Mouse (Mus musculus) myocyte (in vitro differentiated cells): ENCODE data around the gene Mettl5. TPM values are rescaled to one million over a fixed set of nuclear protein-coding genes. Genes with fewer than 3 reads are reported as not detected.

Experiments
- H3K27me3 ChIP-seq: one replicate; pipeline ENCODE4 v1.6.1; 2011; ENCODE audit not compliant: control insufficient read depth, insufficient read depth, insufficient read length
- H3K36me3 ChIP-seq: one replicate; pipeline ENCODE4 v1.6.1; 2011; ENCODE audit not compliant: control insufficient read depth, insufficient read depth
- H3K4me2 ChIP-seq: one replicate; pipeline ENCODE4 v1.6.1; 2011; ENCODE audit warnings: low read depth, control low read depth
- H3K4me3 ChIP-seq: one replicate; pipeline ENCODE4 v1.5.1; 2011; ENCODE audit warnings: mild to moderate bottlenecking, control low read depth, moderate library complexity
- H3K79me2 ChIP-seq: one replicate; pipeline ENCODE4 v1.6.1; 2011; ENCODE audit not compliant: control insufficient read depth, insufficient read depth
- H3ac ChIP-seq: one replicate; pipeline ENCODE4 v1.6.1; 2011; ENCODE audit not compliant: control insufficient read depth, insufficient read length
- CEBPB ChIP-seq: IDR thresholded peaks from 2 replicates; pipeline ENCODE4 v1.6.1; 2011; ENCODE audit warnings: mild to moderate bottlenecking, moderate library complexity; ENCODE audit not compliant: poor library complexity, insufficient read depth, severe bottlenecking
- E2F4 ChIP-seq: IDR thresholded peaks from one replicate; pipeline ENCODE4 v1.6.1; 2011; ENCODE audit warnings: mild to moderate bottlenecking, control low read depth, moderate library complexity; ENCODE audit not compliant: insufficient read depth
- MAX ChIP-seq: IDR thresholded peaks from one replicate; pipeline ENCODE4 v1.6.1; 2011; ENCODE audit warnings: low read depth, mild to moderate bottlenecking, control low read depth
- MYOD1 ChIP-seq, 3 experiments: IDR thresholded peaks; one replicate each; pipeline ENCODE4 v1.6.1; 2011; ENCODE audit warnings: control low read depth in 2 of 3, low read depth in 2 of 3, mild to moderate bottlenecking in 2 of 3, moderate library complexity in 1 of 3; ENCODE audit not compliant: insufficient read length in 2 of 3, control insufficient read depth in 1 of 3
- MYOG ChIP-seq, 3 experiments: IDR thresholded peaks; one replicate each; pipeline ENCODE4 v1.6.1; 2011; ENCODE audit warnings: control low read depth in 2 of 3, low read depth in 2 of 3, mild to moderate bottlenecking in 2 of 3; ENCODE audit not compliant: insufficient read length in 2 of 3, control insufficient read depth in 1 of 3, insufficient read depth in 1 of 3
- POLR2A ChIP-seq: IDR thresholded peaks from one replicate; pipeline ENCODE4 v1.6.1; 2011; ENCODE audit warnings: low read depth, mild to moderate bottlenecking, control low read depth, moderate library complexity; ENCODE audit not compliant: insufficient read length
- POLR2AphosphoS2 ChIP-seq: IDR thresholded peaks from one replicate; pipeline ENCODE4 v1.6.1; 2011; ENCODE audit warnings: low read depth, control low read depth; ENCODE audit not compliant: insufficient read length
- REST ChIP-seq: IDR thresholded peaks from one replicate; pipeline ENCODE4 v1.6.1; 2011; ENCODE audit warnings: mild to moderate bottlenecking, control low read depth, moderate library complexity; ENCODE audit not compliant: insufficient read depth, insufficient read length
- SRF ChIP-seq: IDR thresholded peaks from one replicate; pipeline ENCODE4 v1.6.1; 2011; ENCODE audit warnings: low read depth; ENCODE audit not compliant: control insufficient read depth, insufficient read length
- TCF12 ChIP-seq: IDR thresholded peaks from one replicate; pipeline ENCODE4 v1.6.1; 2011; ENCODE audit warnings: mild to moderate bottlenecking, control low read depth; ENCODE audit not compliant: poor library complexity, insufficient read depth, severe bottlenecking
- TCF3 ChIP-seq: IDR thresholded peaks from one replicate; pipeline ENCODE4 v1.6.1; 2011; ENCODE audit warnings: low read depth, control low read depth; ENCODE audit not compliant: insufficient read length
- USF1 ChIP-seq: IDR thresholded peaks from one replicate; pipeline ENCODE4 v1.6.1; 2011; ENCODE audit warnings: low read depth, mild to moderate bottlenecking, control low read depth, moderate library complexity
- polyA plus RNA-seq: library from polyadenylated mRNA; unstranded; fragments of >200 nt; fragmentation: generic; extraction: Trizol; gene quantifications from one replicate; pipeline ENCODE4 v1.2.1, GENCODE M21; 2012; ENCODE audit warnings: missing spikeins

Gene Mettl5
- polyA plus RNA-seq, 1 experiment: 14.3 TPM

DNA sequence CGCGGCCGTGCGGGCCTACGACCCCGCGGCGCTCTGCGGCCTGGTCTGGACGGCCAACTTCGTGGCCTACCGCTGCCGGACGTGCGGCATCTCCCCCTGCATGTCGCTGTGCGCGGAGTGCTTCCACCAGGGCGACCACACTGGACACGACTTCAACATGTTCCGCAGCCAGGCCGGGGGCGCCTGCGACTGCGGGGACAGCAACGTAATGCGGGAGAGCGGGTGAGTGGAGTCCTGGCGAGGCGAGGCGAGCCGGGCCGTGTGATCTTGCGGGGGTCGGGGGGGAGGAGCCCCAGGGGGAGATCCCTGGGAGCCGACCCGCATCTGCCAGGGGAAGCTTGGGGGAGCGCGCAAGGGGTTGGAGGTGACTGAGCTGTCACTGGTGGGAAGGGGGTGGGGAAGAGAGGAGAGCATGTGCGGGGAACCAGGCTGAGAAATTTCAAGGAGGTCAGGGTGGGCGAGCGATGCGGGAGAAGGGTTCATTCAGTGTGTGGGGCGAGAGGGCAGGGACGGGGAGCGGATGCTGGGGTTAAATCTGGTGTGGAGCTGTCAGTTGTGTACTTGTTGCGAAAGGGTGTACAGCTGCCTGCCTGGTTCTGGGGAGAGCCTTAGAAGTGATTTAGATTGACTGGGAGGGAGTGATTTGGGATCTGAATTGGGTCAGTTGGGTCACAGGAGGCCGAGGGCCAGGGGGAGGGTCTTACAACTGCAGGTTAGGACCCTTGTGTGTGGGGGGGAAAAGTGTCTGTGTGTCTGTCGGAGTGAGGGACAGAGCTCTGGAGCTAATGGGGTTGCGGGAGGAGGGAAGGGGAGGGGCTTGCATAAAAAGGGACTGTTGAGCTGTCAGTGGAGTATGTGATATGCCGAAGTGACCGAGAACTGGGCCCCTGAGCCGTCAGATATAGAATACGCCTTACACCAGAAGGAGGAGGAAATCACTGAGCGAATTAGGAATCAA, 12.5 kb upstream of the Mettl5 start:
- Histone ChIP-seq H3K4me3 (peak overlapping the region; percentile 81), H3K27me3 (no peaks in the 10 kb centered on the region), H3K79me2 (peaks cover 55% of the 10 kb centered on the region), H3ac (peak overlapping the region; percentile 56), H3K36me3 (no peaks in the 10 kb centered on the region), H3K4me2 (peak overlapping the region; percentile 96)
- TF ChIP-seq USF1 (no peak), POLR2A (peak; percentile 32), MYOG (IDR thresholded peaks at IDR 0.05; ENCODE audit: control insufficient read depth in 1 of 3, insufficient read depth in 1 of 3, insufficient read length in 2 of 3, low read depth in 2 of 3) (peak in 1 of 3 experiments; percentile 21), CEBPB (peak; percentile 55; the same call in 1 of the 2 replicates)

DNA sequence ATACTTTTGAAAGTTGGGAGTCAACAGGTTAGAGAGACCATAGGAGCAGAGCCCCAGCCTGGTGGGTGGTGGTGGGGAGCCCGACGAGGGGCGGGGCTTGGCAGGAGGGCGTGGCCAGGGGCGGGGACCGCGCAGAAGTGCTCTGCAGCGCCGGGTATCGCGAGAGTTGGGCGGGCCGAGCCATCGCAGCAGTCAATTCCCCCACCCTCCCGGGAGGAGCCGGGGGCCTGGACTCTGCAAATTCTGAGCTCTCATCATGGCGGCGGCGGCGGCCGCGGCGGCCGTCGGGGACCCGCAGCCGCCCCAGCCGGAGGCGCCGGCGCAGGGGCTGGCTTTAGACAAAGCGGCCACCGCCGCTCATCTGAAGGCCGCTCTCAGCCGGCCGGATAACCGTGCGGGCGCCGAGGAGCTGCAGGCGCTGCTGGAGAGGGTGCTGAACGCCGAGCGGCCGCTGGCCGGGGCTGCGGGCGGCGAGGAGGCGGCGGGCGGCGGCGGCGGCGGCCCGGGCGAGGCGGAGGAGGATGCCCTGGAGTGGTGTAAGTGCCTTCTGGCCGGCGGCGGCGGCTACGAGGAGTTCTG, 11.7 kb upstream of the Mettl5 start, which contains the start of gene Ubr3:
TSS of gene Ubr3 (plus strand) at position 208 of the 579 bp plus-strand sequence.
- TF ChIP-seq POLR2A (peak; percentile 58), POLR2AphosphoS2 (peak; percentile 39), E2F4 (no peak)
- H3K4me2 ChIP-seq: peak within 1 kb of the TSS; percentile 96

DNA sequence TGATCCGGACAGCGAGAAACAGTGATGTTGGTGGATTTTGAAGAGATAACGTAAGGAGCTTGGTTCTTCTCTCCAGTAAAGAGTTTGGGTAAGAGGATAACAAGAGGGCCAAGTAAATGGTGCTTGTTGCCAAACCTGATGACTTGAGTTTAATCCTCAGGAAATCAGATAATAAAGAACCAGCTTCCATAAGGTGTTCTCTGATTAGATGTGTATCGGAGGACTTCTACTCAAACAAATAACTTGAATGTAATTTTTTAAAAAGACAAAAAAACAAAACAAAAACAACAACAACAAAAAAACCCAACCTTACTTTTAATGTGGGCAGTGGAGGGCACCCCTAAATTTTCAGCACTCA, 10.8 kb upstream of the Mettl5 start:
- peak overlapping the region; percentile 71 for H3K4me2 ChIP-seq
- no peak for TF ChIP-seq MYOG (IDR thresholded peaks at IDR 0.05; ENCODE audit: control insufficient read depth in 1 of 3, insufficient read depth in 1 of 3, insufficient read length in 2 of 3, low read depth in 2 of 3)
- TF ChIP-seq USF1: no peak
- no peak for TF ChIP-seq REST
- no peak for TF ChIP-seq MAX
- TF ChIP-seq CEBPB: no peak
- H3K27me3 ChIP-seq: no peaks in the 10 kb centered on the region
- H3K4me3 ChIP-seq: no peak overlapping the region
- H3ac ChIP-seq: no peak overlapping the region
- peaks cover 38% of the 10 kb centered on the region for H3K79me2 ChIP-seq
- H3K36me3 ChIP-seq: no peaks in the 10 kb centered on the region

More for the DNA sequence above, 11.7 kb upstream of the Mettl5 start, which contains the start of gene Ubr3:
- H3K36me3 ChIP-seq: no peaks in the 10 kb centered on the region
- H3K79me2 ChIP-seq: peaks cover 47% of the 10 kb centered on the region
- H3ac ChIP-seq: peak within 1 kb of the TSS; percentile 56
- no peaks in the 10 kb centered on the region for H3K27me3 ChIP-seq
- H3K4me3 ChIP-seq: peak within 1 kb of the TSS; percentile 81

DNA sequence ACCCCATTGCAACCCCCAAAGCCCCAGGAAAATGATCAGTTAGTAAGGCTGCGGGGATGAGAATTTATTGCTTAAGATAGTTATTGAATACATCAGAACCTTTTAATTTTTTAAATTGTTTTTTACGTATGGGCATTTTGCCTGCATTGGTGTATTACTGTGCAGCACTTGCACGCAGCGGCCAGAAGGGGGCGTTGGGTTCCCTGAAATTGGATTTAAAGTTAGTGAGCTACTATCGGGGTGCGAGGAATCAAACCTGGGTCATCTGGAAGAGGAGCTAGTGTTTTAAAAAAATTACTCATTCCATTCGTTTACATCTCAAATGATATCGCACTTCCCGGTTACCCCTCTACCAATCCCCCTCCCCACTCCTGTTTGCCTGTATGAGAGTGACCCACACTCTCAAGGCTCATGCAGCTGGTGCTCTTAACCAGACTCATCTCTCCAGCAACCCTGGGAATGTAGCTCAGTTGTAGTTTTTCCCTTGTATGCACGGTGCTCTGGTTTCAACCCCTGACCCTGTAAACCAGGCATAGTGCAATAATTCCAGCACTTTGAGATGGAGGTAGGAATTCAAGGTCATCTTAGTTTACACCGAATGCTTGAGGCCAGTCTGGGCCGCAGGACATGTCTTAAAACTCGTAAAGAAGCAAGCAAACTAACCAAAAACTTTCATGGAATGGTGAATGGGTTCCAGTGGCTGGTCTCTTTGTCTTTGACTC, 10.2 kb upstream of the Mettl5 start:
- Histone ChIP-seq H3K4me2 (no peak overlapping the region), H3ac (no peak overlapping the region), H3K36me3 (no peaks in the 10 kb centered on the region), H3K79me2 (peaks cover 32% of the 10 kb centered on the region), H3K27me3 (no peaks in the 10 kb centered on the region), H3K4me3 (no peak overlapping the region)
- TF ChIP-seq E2F4: no peak
- no peak for TF ChIP-seq USF1
- no peak for TF ChIP-seq POLR2A
- no peak for TF ChIP-seq TCF3
- TF ChIP-seq MYOD1 (IDR thresholded peaks at IDR 0.05; ENCODE audit: control insufficient read depth in 1 of 3, insufficient read length in 2 of 3, low read depth in 2 of 3): no peak
- no peak for TF ChIP-seq TCF12
- TF ChIP-seq SRF: no peak
- no peak for TF ChIP-seq MYOG (IDR thresholded peaks at IDR 0.05; ENCODE audit: control insufficient read depth in 1 of 3, insufficient read depth in 1 of 3, insufficient read length in 2 of 3, low read depth in 2 of 3)
- TF ChIP-seq POLR2AphosphoS2: no peak
- no peak for TF ChIP-seq REST
- no peak for TF ChIP-seq CEBPB
- no peak for TF ChIP-seq MAX

DNA sequence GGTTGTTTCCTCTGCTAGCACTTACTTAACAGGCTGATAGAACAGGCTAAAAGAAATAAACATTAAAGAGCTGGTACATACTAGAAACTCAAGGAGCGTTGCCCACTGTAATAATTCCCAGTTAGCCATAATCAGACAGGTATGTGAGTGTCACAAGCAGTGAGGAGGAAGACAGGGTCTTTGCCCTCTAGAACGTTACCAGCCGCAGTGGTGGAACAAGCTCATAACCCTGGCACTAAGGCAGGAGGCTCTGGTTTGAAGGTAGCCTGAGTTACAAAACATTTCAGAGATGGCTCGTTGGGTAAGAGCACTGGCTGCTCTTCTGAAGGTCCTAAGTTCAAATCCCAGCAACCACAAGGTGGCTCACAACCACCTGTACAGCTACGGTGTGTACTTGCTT, 8.5 kb upstream of the Mettl5 start:
- Histone ChIP-seq H3K4me2 (no peak overlapping the region), H3K4me3 (no peak overlapping the region), H3K27me3 (no peaks in the 10 kb centered on the region), H3K36me3 (no peaks in the 10 kb centered on the region), H3K79me2 (peaks cover 15% of the 10 kb centered on the region), H3ac (no peak overlapping the region)
- TF ChIP-seq POLR2A (no peak), MYOG (IDR thresholded peaks at IDR 0.05; ENCODE audit: control insufficient read depth in 1 of 3, insufficient read depth in 1 of 3, insufficient read length in 2 of 3, low read depth in 2 of 3) (no peak), TCF12 (no peak), CEBPB (no peak), USF1 (no peak), MAX (no peak), MYOD1 (IDR thresholded peaks at IDR 0.05; ENCODE audit: control insufficient read depth in 1 of 3, insufficient read length in 2 of 3, low read depth in 2 of 3) (no peak), POLR2AphosphoS2 (no peak), REST (no peak), TCF3 (no peak), SRF (no peak), E2F4 (no peak)
